Mouse (Mus musculus): ENCODE measurements around the gene Gm20388. TPM values are rescaled to one million over a fixed set of nuclear protein-coding genes. Genes with fewer than 3 reads are reported as not detected.
A peak's percentile ranks its signal among the peaks of the same experiment; 100 is the strongest.

Gene Gm20388
- polyA plus RNA-seq, 1 experiment, result 49.7 TPM

GRCm38 (mm10) chr8:120015916-120016315 lies 105.3 kb downstream of the Gm20388 start:
- TF ChIP-seq POLR2A (IDR thresholded peaks at IDR 0.05; ENCODE audit: low read depth, low read length) (no peak), CTCF (conservative IDR thresholded peaks at IDR 0.05; ENCODE audit: insufficient read depth, insufficient read length, low read depth, low read length) (no peak)
- Histone ChIP-seq H3K36me3 (ENCODE audit: control insufficient read depth, insufficient read depth, low read length) (no peaks in the 10 kb centered on the region), H3K4me3 (ENCODE audit: insufficient read depth, low read depth, low read length) (no peak overlapping the region), H3K27ac (ENCODE audit: insufficient read depth, low read depth, low read length) (no peak overlapping the region), H3K27me3 (replicated peaks; ENCODE audit: control insufficient read depth, insufficient read depth, low read length) (no peaks in the 10 kb centered on the region), H3K4me1 (ENCODE audit: control insufficient read depth, insufficient read depth, low read length) (peaks cover 5% of the 10 kb centered on the region)
- 91% methylated on average over 8 of the region's 8 CpGs for WGBS
- no peak for DNase-seq

GRCm38 (mm10) chr8:120016424-120016823 lies 105.8 kb downstream of the Gm20388 start:
- H3K27me3 ChIP-seq (replicated peaks; ENCODE audit: control insufficient read depth, insufficient read depth, low read length), result no peaks in the 10 kb centered on the region
- H3K27ac ChIP-seq (ENCODE audit: insufficient read depth, low read depth, low read length), result no peak overlapping the region
- 74% methylated on average over 7 of the region's 7 CpGs for WGBS
- peaks cover 5% of the 10 kb centered on the region for H3K4me1 ChIP-seq (ENCODE audit: control insufficient read depth, insufficient read depth, low read length)
- no peaks in the 10 kb centered on the region for H3K36me3 ChIP-seq (ENCODE audit: control insufficient read depth, insufficient read depth, low read length)
- H3K4me3 ChIP-seq (ENCODE audit: insufficient read depth, low read depth, low read length), result no peak overlapping the region
- no peak for TF ChIP-seq POLR2A (IDR thresholded peaks at IDR 0.05; ENCODE audit: low read depth, low read length)
- TF ChIP-seq CTCF (conservative IDR thresholded peaks at IDR 0.05; ENCODE audit: insufficient read depth, insufficient read length, low read depth, low read length), result no peak
- no peak for DNase-seq

DNA sequence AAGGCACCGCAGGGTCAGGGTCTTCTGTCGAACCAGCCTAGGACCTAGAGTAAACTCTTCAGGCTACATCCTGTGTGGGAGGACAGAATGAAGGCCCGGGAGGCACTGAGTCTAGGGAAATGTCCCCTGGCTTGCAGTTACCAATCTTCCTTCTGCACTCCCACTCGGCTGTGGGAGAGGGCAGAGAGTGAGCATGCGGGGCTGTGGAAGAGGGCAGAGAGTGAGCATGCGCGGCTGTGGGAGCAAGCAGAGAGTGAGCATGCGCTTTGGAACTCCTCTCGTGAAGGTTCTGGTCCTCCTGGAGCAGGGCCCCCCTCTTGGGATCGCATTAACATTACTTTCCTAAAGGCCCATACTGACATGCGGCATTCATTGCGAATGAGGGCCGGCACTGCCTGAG lies 106.7 kb downstream of the Gm20388 start:
- no peaks in the 10 kb centered on the region for H3K36me3 ChIP-seq (ENCODE audit: control insufficient read depth, insufficient read depth, low read length)
- H3K27ac ChIP-seq (ENCODE audit: insufficient read depth, low read depth, low read length), result no peak overlapping the region
- no peak overlapping the region for H3K4me3 ChIP-seq (ENCODE audit: insufficient read depth, low read depth, low read length)
- no peaks in the 10 kb centered on the region for H3K27me3 ChIP-seq (replicated peaks; ENCODE audit: control insufficient read depth, insufficient read depth, low read length)
- WGBS, result 79% methylated on average over 13 of the region's 13 CpGs
- TF ChIP-seq POLR2A (IDR thresholded peaks at IDR 0.05; ENCODE audit: low read depth, low read length), result no peak
- TF ChIP-seq CTCF (conservative IDR thresholded peaks at IDR 0.05; ENCODE audit: insufficient read depth, insufficient read length, low read depth, low read length), result no peak
- no peak for DNase-seq
- peaks cover 5% of the 10 kb centered on the region for H3K4me1 ChIP-seq (ENCODE audit: control insufficient read depth, insufficient read depth, low read length)

DNA sequence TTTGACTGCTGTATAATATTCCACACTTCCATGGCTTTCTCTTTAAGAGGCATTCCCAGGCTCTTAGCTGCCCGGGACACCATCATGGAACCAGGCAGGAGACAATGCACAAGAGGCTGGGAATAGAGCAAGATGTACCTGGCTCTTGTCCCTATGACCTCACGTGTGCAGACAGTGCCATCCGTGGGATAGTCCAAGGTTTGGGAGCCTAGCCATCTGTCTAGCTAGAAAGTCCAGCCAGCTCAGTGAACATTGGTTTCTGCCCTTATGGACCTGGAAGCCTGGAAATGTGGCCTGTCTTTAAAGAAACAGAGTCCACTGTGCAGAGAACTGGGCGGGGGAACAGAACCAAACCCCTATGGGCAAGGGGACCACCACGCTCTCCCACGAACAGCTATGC lies 107.1 kb downstream of the Gm20388 start:
- Histone ChIP-seq H3K27me3 (replicated peaks; ENCODE audit: control insufficient read depth, insufficient read depth, low read length) (no peaks in the 10 kb centered on the region), H3K36me3 (ENCODE audit: control insufficient read depth, insufficient read depth, low read length) (no peaks in the 10 kb centered on the region), H3K27ac (ENCODE audit: insufficient read depth, low read depth, low read length) (no peak overlapping the region; the same call in 1 of the 2 replicates), H3K4me1 (ENCODE audit: control insufficient read depth, insufficient read depth, low read length) (peaks cover 5% of the 10 kb centered on the region), H3K4me3 (ENCODE audit: insufficient read depth, low read depth, low read length) (no peak overlapping the region)
- 63% methylated on average over 6 of the region's 6 CpGs for WGBS
- peak; percentile 92 for DNase-seq
- TF ChIP-seq CTCF (conservative IDR thresholded peaks at IDR 0.05; ENCODE audit: insufficient read depth, insufficient read length, low read depth, low read length) (no peak), POLR2A (IDR thresholded peaks at IDR 0.05; ENCODE audit: low read depth, low read length) (no peak)

DNA sequence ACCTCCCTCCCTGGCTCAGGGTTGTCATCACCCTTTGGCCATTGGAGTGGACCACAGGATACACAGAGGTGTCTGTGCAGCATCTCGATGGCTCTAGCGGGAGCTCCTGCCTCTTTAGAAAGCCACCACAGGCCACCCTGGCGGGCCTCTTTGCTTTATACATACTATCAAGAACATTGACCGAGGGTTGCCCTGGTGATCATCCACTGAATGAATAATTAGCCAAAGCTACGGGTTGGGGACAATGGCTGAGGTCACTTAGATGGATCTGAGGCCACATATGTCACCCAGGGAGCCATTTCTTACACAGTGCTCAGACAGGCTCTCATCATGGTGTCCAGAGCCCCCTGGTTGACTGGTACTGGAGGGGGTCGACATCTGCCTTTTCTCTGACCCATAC lies 107.7 kb downstream of the Gm20388 start:
- Histone ChIP-seq H3K4me3 (ENCODE audit: insufficient read depth, low read depth, low read length) (no peak overlapping the region), H3K4me1 (ENCODE audit: control insufficient read depth, insufficient read depth, low read length) (peaks cover 5% of the 10 kb centered on the region), H3K36me3 (ENCODE audit: control insufficient read depth, insufficient read depth, low read length) (no peaks in the 10 kb centered on the region), H3K27me3 (replicated peaks; ENCODE audit: control insufficient read depth, insufficient read depth, low read length) (no peaks in the 10 kb centered on the region), H3K27ac (ENCODE audit: insufficient read depth, low read depth, low read length) (no peak overlapping the region; the same call in 1 of the 2 replicates)
- WGBS, result 71% methylated on average over 6 of the region's 6 CpGs
- peak; percentile 30 for DNase-seq
- TF ChIP-seq POLR2A (IDR thresholded peaks at IDR 0.05; ENCODE audit: low read depth, low read length), result no peak
- no peak for TF ChIP-seq CTCF (conservative IDR thresholded peaks at IDR 0.05; ENCODE audit: insufficient read depth, insufficient read length, low read depth, low read length)

- H3K27me3 ChIP-seq (replicated peaks; ENCODE audit: control insufficient read depth, insufficient read depth, low read length), result no peaks in the 10 kb centered on the region
- WGBS, result 89% methylated on average over 5 of the region's 5 CpGs
- H3K27ac ChIP-seq (ENCODE audit: insufficient read depth, low read depth, low read length), result no peak overlapping the region
- TF ChIP-seq CTCF (conservative IDR thresholded peaks at IDR 0.05; ENCODE audit: insufficient read depth, insufficient read length, low read depth, low read length), result no peak
- no peak for TF ChIP-seq POLR2A (IDR thresholded peaks at IDR 0.05; ENCODE audit: low read depth, low read length)
- peaks cover 5% of the 10 kb centered on the region for H3K4me1 ChIP-seq (ENCODE audit: control insufficient read depth, insufficient read depth, low read length)
- no peak overlapping the region for H3K4me3 ChIP-seq (ENCODE audit: insufficient read depth, low read depth, low read length)
- no peak for DNase-seq
- H3K36me3 ChIP-seq (ENCODE audit: control insufficient read depth, insufficient read depth, low read length), result no peaks in the 10 kb centered on the region
These were observed 108.7 kb downstream of the Gm20388 start for GRCm38 (mm10) chr8:120019297-120019696.

DNA sequence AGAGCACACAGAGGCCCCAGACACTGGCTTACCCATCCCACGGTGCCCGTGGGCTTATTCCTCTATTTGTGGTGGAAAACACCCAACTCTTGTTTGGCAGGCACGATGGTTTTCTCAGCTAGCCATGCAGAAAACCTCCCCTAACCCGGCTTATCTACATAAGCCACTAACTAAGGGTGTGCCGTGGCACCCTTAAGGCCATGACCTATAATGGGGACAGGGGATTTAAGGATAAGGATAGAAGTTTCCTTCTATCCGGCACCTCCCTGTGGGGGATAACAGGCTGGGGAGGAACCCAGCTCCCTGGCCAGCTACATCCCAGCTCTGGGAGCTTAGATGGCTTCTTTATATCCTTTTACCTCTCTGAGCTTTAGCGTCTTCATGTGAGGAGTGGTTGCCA lies 109.7 kb downstream of the Gm20388 start:
- TF ChIP-seq CTCF (conservative IDR thresholded peaks at IDR 0.05; ENCODE audit: insufficient read depth, insufficient read length, low read depth, low read length) (no peak), POLR2A (IDR thresholded peaks at IDR 0.05; ENCODE audit: low read depth, low read length) (no peak)
- Histone ChIP-seq H3K27me3 (replicated peaks; ENCODE audit: control insufficient read depth, insufficient read depth, low read length) (no peaks in the 10 kb centered on the region), H3K4me3 (ENCODE audit: insufficient read depth, low read depth, low read length) (no peak overlapping the region), H3K36me3 (ENCODE audit: control insufficient read depth, insufficient read depth, low read length) (no peaks in the 10 kb centered on the region), H3K27ac (ENCODE audit: insufficient read depth, low read depth, low read length) (no peak overlapping the region), H3K4me1 (ENCODE audit: control insufficient read depth, insufficient read depth, low read length) (peaks cover 5% of the 10 kb centered on the region)
- WGBS, result 44% methylated on average over 7 of the region's 7 CpGs
- DNase-seq, result peak; percentile 43

All from kidney, adult 2 months (tissue).